Mouse (Mus musculus) midbrain, embryonic 11.5 days (tissue): ENCODE results near the gene Hist1h2bq. TPM values are rescaled to one million over a fixed set of nuclear protein-coding genes. Genes with fewer than 3 reads are reported as not detected.
"Not testable (repeated sequence)": the region's sequence is repeated elsewhere in the genome, so short reads cannot be mapped to it uniquely, and the experiment has no call there.

Experiments
- ATAC-seq: fragments of 200-750 bp; cut with Nextera tagmentation; 2 replicates; pipeline ENCODE4 v1.8.0; 2017; ENCODE audit warnings: moderate TSS enrichment, moderate library complexity; ENCODE audit not compliant: low FRiP score
- DNase-seq: peaks from one replicate; pipeline ENCODE4 v3.0.0; 2015; ENCODE audit warnings: low spot score; ENCODE audit errors: missing footprints
- H3K27ac ChIP-seq: fragments of 300-500 bp; sonication (generic); 2 replicates; pipeline ENCODE4 v1.5.1; 2014; ENCODE audit warnings: low read depth, low read length
- H3K27me3 ChIP-seq: fragments of 300-500 bp; sonication (generic); 2 replicates; pipeline ENCODE4 v1.6.1; 2014; ENCODE audit warnings: mild to moderate bottlenecking, low read length, moderate library complexity, mixed read lengths; ENCODE audit not compliant: control insufficient read depth, insufficient read depth
- H3K36me3 ChIP-seq: fragments of 300-500 bp; sonication (generic); 2 replicates; pipeline ENCODE4 v1.6.1; 2014; ENCODE audit warnings: mild to moderate bottlenecking, low read length, moderate library complexity, mixed read lengths; ENCODE audit not compliant: control insufficient read depth, insufficient read depth
- H3K4me1 ChIP-seq: fragments of 300-500 bp; sonication (generic); 2 replicates; pipeline ENCODE4 v1.6.1; 2014; ENCODE audit warnings: low read length; ENCODE audit not compliant: control insufficient read depth, insufficient read depth
- H3K4me2 ChIP-seq: fragments of 300-500 bp; sonication (generic); 2 replicates; pipeline ENCODE4 v1.6.1; 2014; ENCODE audit warnings: mild to moderate bottlenecking, moderate library complexity
- H3K4me3 ChIP-seq: fragments of 300-500 bp; sonication (generic); 2 replicates; pipeline ENCODE4 v1.5.1; 2014; ENCODE audit warnings: low read depth, low read length
- H3K9ac ChIP-seq: fragments of 300-500 bp; sonication (generic); 2 replicates; pipeline ENCODE4 v1.6.1; 2014; ENCODE audit warnings: low read length
- H3K9me3 ChIP-seq: fragments of 300-500 bp; sonication (generic); 2 replicates; pipeline ENCODE4 v1.6.1; 2016; ENCODE audit warnings: low read length; ENCODE audit not compliant: control insufficient read depth
- WGBS: fragments of 180-500 bp; shearing (Covaris S2); extraction: QIAGEN DNeasy Blood & Tissue Kit; methylation state at CpG from one replicate; pipeline ENCODE4 v1.1.7; 2014; 5-methylcytosine and 5-hydroxymethylcytosine counted together
- polyA plus RNA-seq: library from polyadenylated mRNA; unstranded; fragments of >200 nt; fragmentation: Nextera tagmentation; extraction: Ambion mirVana; gene quantifications from 2 replicates; pipeline ENCODE4 v1.2.1, GENCODE M21; 2014

Gene Hist1h2bq
- polyA plus RNA-seq: 17.8 and 23.3 TPM in 2 replicates

DNA sequence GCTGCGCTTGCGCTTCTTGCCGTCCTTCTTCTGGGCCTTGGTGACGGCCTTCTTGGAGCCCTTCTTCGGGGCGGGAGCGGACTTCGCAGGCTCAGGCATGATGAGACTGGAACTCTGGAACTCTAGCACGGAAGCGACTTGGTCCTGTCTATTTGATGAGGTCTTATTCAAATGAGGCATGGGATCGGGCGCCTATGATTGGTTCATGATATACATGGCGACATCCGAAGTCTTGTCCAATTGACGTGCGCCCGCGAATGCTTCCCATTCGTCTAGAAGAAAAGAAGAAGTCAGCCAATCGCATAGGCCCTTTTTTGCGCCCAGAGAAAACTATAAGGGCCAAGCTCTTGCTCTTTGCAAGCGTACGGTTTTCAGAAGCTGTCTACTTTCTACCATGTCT is at the start of gene Hist1h2bq, which contains the start of gene Hist1h2ao:
Gene Hist1h2bq (minus strand): TSS at position 125 of the 400 bp plus-strand sequence.
Gene Hist1h2ao (plus strand): TSS at position 393 of the 400 bp plus-strand sequence.
- H3K4me2 ChIP-seq, H3K27me3 ChIP-seq, H3K9ac ChIP-seq, H3K4me1 ChIP-seq, H3K27ac ChIP-seq, H3K36me3 ChIP-seq, H3K4me3 ChIP-seq, DNase-seq, H3K9me3 ChIP-seq: not testable (repeated sequence)
- ATAC-seq: peak; percentile 97
- no CpG with 5 or more reads among the region's 23 CpGs for WGBS

- Histone ChIP-seq H3K36me3 (no peaks in the 10 kb centered on the region), H3K4me3 (peak overlapping the region; percentile 44), H3K4me1 (no peaks in the 10 kb centered on the region), H3K27ac (no peak overlapping the region), H3K27me3 (no peaks in the 10 kb centered on the region), H3K9me3 (no peaks in the 10 kb centered on the region), H3K4me2 (peak overlapping the region; percentile 47), H3K9ac (peak overlapping the region; percentile 54)
- WGBS: under 1% methylated on average over 15 of the region's 15 CpGs
- ATAC-seq: peak; percentile 44; the same call in 1 of the 2 replicates
- DNase-seq: peak; percentile 97
Measured at GRCm38 (mm10) chr13:21855698-21856162, 45.7 kb upstream of the Hist1h2bq start.

DNA sequence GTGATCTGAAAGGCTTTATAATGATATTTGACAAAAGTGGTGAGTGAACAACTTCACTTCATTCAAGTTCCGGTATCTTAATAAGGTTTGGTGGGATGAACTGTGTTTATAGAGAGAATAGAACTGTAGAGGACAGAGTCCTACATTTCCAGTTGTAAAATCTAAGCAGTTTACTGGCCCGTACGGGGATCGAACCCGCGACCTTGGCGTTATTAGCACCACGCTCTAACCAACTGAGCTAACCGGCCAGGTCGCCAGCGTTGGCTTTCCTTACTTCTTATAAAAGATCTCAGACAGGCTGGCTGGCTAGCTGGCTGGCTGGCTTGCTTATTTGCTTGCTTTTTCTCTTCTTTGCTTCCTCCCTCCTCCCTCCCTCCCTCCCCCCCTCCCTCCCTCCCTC is 45.1 kb upstream of the Hist1h2bq start:
- WGBS: under 1% methylated on average over 11 of the region's 11 CpGs
- H3K4me2 ChIP-seq: peak overlapping the region; percentile 47; the same call in 1 of the 2 replicates

DNA sequence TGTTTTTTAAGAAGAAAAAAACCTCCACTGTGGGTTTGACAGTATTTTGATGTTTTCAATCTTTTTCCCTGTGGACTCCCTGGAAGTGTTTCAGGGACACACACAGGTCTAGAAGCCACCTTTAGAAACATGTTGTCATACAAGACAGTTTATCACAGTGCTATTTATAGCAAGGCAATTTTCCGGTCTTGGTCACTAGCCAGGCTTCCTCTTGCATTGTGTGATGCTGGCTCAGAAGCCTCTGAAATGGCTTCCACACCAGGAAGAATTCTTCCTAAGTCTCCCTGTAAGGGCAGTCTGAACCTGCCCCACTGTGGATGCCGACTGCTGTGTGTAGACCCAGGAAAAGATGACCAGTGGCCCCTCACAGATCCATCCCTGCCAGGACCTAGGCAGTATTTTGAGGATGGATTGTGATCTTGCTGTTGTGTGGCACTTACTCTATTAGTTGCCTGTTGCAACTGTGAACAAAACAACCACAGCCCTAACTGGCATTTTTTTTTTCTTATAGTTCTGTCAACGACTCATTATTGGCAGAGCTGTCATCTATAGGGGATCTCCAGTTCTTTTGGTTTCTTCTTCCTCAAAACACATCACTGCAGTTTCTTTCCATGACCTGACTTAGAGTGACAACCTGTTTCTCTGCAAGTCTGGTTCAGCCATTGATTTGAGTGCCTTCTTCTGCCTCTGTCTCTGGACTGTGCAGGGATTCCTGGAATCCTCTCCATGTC is 42.4 kb upstream of the Hist1h2bq start:
- Histone ChIP-seq H3K27me3 (no peaks in the 10 kb centered on the region), H3K4me2 (no peak overlapping the region), H3K4me1 (no peaks in the 10 kb centered on the region), H3K9me3 (no peaks in the 10 kb centered on the region), H3K36me3 (no peaks in the 10 kb centered on the region), H3K9ac (no peak overlapping the region), H3K27ac (no peak overlapping the region), H3K4me3 (no peak overlapping the region)
- WGBS: 81% methylated on average over 3 of the region's 3 CpGs
- ATAC-seq: no peak
- DNase-seq: no peak

More for the DNA sequence above, 45.1 kb upstream of the Hist1h2bq start:
- Histone ChIP-seq H3K27me3 (no peaks in the 10 kb centered on the region), H3K9ac (no peak overlapping the region), H3K27ac (no peak overlapping the region), H3K9me3 (no peaks in the 10 kb centered on the region), H3K4me1 (no peaks in the 10 kb centered on the region), H3K4me3 (peak overlapping the region; percentile 44), H3K36me3 (no peaks in the 10 kb centered on the region)
- peak; percentile 61 for ATAC-seq
- peak; percentile 98 for DNase-seq

- not testable (repeated sequence) for H3K4me2 ChIP-seq, H3K27me3 ChIP-seq, H3K27ac ChIP-seq, H3K4me1 ChIP-seq, H3K9ac ChIP-seq, H3K9me3 ChIP-seq, DNase-seq, H3K4me3 ChIP-seq, ATAC-seq, H3K36me3 ChIP-seq
- 14% methylated on average over 1 of the region's 1 CpGs for WGBS
Measured at GRCm38 (mm10) chr13:21850696-21851095, 40.7 kb upstream of the Hist1h2bq start.

GRCm38 (mm10) chr13:21847883-21848282 is 37.9 kb upstream of the Hist1h2bq start:
- Histone ChIP-seq H3K4me2 (no peak overlapping the region), H3K9ac (no peak overlapping the region), H3K4me3 (no peak overlapping the region), H3K27ac (no peak overlapping the region), H3K27me3 (no peaks in the 10 kb centered on the region), H3K4me1 (no peaks in the 10 kb centered on the region), H3K36me3 (no peaks in the 10 kb centered on the region), H3K9me3 (no peaks in the 10 kb centered on the region)
- DNase-seq (no peak), ATAC-seq (no peak)
- 14% methylated on average over 8 of the region's 8 CpGs for WGBS

DNA sequence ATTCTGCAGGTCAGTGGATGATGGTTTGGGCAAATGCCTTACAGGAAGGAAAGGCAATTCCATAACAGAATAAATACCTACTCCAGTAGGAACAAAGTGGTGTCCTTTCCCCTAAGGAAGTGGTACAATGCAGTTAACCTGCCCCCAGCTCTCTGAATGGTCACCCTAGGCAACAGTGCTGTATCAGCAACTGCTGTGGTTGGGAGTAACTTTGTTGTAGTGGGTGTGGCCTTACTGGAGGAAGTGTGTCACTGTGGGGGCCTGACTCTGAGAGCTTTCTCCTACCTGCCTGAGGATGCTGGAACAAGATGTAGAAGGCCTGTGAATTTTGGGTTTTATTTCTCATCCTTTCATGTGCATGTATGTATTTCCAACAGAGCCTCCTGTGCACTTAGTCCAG is 36.4 kb upstream of the Hist1h2bq start:
- not testable (repeated sequence) for DNase-seq

GRCm38 (mm10) chr13:21840508-21840907 is 30.5 kb upstream of the Hist1h2bq start:
- not testable (repeated sequence) for H3K4me1 ChIP-seq, H3K27ac ChIP-seq, DNase-seq, H3K4me2 ChIP-seq, H3K36me3 ChIP-seq, H3K27me3 ChIP-seq, H3K9ac ChIP-seq, H3K4me3 ChIP-seq, H3K9me3 ChIP-seq
- no CpG with 5 or more reads among the region's 4 CpGs for WGBS
- peak; percentile 82 for ATAC-seq

More for the DNA sequence above, 36.4 kb upstream of the Hist1h2bq start:
- not testable (repeated sequence) for H3K36me3 ChIP-seq, H3K4me3 ChIP-seq, H3K27ac ChIP-seq, H3K27me3 ChIP-seq, H3K4me2 ChIP-seq, H3K4me1 ChIP-seq, H3K9ac ChIP-seq, H3K9me3 ChIP-seq, ATAC-seq

DNA sequence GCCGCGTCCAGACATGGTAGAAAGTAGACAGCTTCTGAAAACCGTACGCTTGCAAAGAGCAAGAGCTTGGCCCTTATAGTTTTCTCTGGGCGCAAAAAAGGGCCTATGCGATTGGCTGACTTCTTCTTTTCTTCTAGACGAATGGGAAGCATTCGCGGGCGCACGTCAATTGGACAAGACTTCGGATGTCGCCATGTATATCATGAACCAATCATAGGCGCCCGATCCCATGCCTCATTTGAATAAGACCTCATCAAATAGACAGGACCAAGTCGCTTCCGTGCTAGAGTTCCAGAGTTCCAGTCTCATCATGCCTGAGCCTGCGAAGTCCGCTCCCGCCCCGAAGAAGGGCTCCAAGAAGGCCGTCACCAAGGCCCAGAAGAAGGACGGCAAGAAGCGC is 23.5 kb upstream of the Hist1h2bq start, which contains the start of the genes Hist1h2ap and Hist1h2br:
Gene Hist1h2ap (minus strand): TSS at position 47 of the 400 bp plus-strand sequence.
Gene Hist1h2br (plus strand): TSS at position 283 of the 400 bp plus-strand sequence.
- H3K27ac ChIP-seq, DNase-seq, H3K4me1 ChIP-seq, H3K9ac ChIP-seq, H3K9me3 ChIP-seq, H3K36me3 ChIP-seq, H3K4me3 ChIP-seq, H3K4me2 ChIP-seq, H3K27me3 ChIP-seq: not testable (repeated sequence)
- peak; percentile 95 for ATAC-seq
- WGBS: no CpG with 5 or more reads among the region's 24 CpGs
